Mouse (Mus musculus) hindbrain, postnatal 0 days (tissue): ENCODE measurements around the gene Angptl8. TPM values are rescaled to one million over a fixed set of nuclear protein-coding genes. Genes with fewer than 3 reads are reported as not detected.
"Not testable (repeated sequence)": the region's sequence is repeated elsewhere in the genome, so short reads cannot be mapped to it uniquely, and the experiment has no call there.

Experiments
- ATAC-seq: fragments of 200-750 bp; cut with Nextera tagmentation; 2 replicates; pipeline ENCODE4 v1.8.0; 2017; ENCODE audit warnings: mild to moderate bottlenecking, moderate TSS enrichment, moderate library complexity
- DNase-seq: peaks from one replicate; pipeline ENCODE4 v3.0.0-alpha.2; 2015; ENCODE audit warnings: low spot score
- H3K27ac ChIP-seq: fragments of 300-500 bp; sonication (generic); 2 replicates; pipeline ENCODE4 v1.5.1; 2014; ENCODE audit warnings: mild to moderate bottlenecking
- H3K27me3 ChIP-seq: fragments of 300-500 bp; sonication (generic); 2 replicates; pipeline ENCODE4 v1.6.1; 2014; ENCODE audit warnings: low read length, mixed read lengths; ENCODE audit not compliant: insufficient read depth
- H3K36me3 ChIP-seq: fragments of 300-500 bp; sonication (generic); 2 replicates; pipeline ENCODE4 v1.6.1; 2014; ENCODE audit warnings: low read length, mixed read lengths; ENCODE audit not compliant: insufficient read depth
- H3K4me1 ChIP-seq: fragments of 300-500 bp; sonication (generic); 2 replicates; pipeline ENCODE4 v1.6.1; 2014; ENCODE audit warnings: antibody characterized with exemption, low read length, mixed read lengths; ENCODE audit not compliant: insufficient read depth
- H3K4me2 ChIP-seq: fragments of 300-500 bp; sonication (generic); 2 replicates; pipeline ENCODE4 v1.6.1; 2014; ENCODE audit warnings: low read depth, mild to moderate bottlenecking, low read length, moderate library complexity, mixed read lengths
- H3K4me3 ChIP-seq: fragments of 300-500 bp; sonication (generic); 2 replicates; pipeline ENCODE4 v1.5.1; 2014; ENCODE audit warnings: low read length
- H3K9ac ChIP-seq: fragments of 300-500 bp; sonication (generic); replicated peaks from 2 replicates; pipeline ENCODE4 v1.6.1; 2014; ENCODE audit warnings: mild to moderate bottlenecking, low read length, moderate library complexity, mixed read lengths
- H3K9me3 ChIP-seq: fragments of 300-500 bp; sonication (generic); 2 replicates; pipeline ENCODE4 v1.6.1; 2016; ENCODE audit warnings: low read length, mixed read lengths
- CTCF ChIP-seq: IDR thresholded peaks from 2 replicates; pipeline ENCODE4 v1.5.1; 2016; ENCODE audit warnings: antibody characterized with exemption, control low read depth, low read depth
- WGBS: fragments of 180-500 bp; shearing (Covaris S2); extraction: QIAGEN DNeasy Blood & Tissue Kit; methylation state at CpG from one replicate; pipeline ENCODE4 v1.1.7; 2014; 5-methylcytosine and 5-hydroxymethylcytosine counted together
- microRNA-seq, 2 experiments: library from miRNA; unstranded; fragments of <30 nt; microRNA quantifications; one replicate each; pipeline ENCODE4; 2016
- polyA plus RNA-seq: library from polyadenylated mRNA; unstranded; fragments of >200 nt; fragmentation: Nextera tagmentation; extraction: Ambion mirVana; gene quantifications from 2 replicates; pipeline ENCODE4 v1.2.1, GENCODE M21; 2015
- total RNA-seq: library from RNA; depleted of rRNA; stranded (reverse); fragments of >200 nt; gene quantifications from 2 replicates; pipeline ENCODE4 v1.2.3, GENCODE M21; 2014; rRNA removed

The Angptl8 gene
- total and polyA plus RNA-seq, 2 experiments from 2014 or later: 0.34 TPM; not detected in 1

DNA sequence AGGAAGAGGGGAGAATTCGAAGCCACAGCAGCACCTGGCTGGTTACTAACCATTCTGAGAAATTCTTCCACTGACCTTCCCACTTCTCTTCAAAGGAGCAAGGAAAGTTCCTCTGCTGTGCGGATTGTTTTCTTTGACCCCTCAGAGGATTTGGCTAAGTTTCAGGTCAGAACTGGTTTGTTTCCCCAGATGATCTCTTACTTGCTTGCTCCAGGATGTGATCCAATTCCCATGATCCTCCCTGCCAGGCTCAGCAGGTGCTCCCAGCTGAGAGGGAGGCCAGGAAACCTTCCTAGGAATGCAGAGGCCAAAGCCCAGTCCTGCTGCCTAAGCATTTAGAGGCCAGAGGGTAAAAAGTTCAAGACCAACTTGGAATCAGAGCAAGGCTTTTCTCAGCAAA, 31.3 kb downstream of the Angptl8 start:
- Histone ChIP-seq H3K27me3 (no peaks in the 10 kb centered on the region), H3K27ac (0 out of 2 replicates have a peak overlapping the region, but pooled peaks have one; percentile 54), H3K9ac (no peak overlapping the region), H3K4me2 (no peak overlapping the region), H3K9me3 (no peaks in the 10 kb centered on the region), H3K4me3 (no peak overlapping the region), H3K4me1 (no peaks in the 10 kb centered on the region), H3K36me3 (no peaks in the 10 kb centered on the region)
- no peak for TF ChIP-seq CTCF
- ATAC-seq: no peak
- peak; percentile 21 for DNase-seq
- 41% methylated on average over 2 of the region's 2 CpGs for WGBS

DNA sequence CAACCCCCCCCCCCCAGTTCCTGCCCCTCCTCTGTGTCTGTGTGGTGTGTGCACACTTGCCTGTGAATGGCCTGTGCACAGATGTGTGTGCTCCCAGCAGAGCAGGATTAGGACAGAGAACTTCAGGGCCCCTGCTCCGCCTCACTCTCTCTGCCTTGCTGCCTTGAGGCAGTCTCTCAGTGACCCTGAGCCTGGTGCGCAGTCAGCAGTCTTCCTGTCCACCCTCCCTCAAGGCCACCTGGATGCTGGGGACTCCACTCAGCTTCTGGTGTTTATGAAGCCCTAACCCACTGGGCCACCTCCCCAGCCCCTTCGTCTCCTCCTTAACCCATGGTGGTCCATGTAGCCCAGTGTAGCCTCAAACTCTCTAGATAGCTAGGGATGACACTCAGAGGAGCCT, 32.4 kb downstream of the Angptl8 start:
- H3K4me2 ChIP-seq: no peak overlapping the region
- H3K4me3 ChIP-seq: no peak overlapping the region
- no peak overlapping the region for H3K9ac ChIP-seq
- no peak for TF ChIP-seq CTCF
- H3K4me1 ChIP-seq: no peaks in the 10 kb centered on the region
- DNase-seq (no peak), ATAC-seq (no peak)
- no peaks in the 10 kb centered on the region for H3K27me3 ChIP-seq
- no peak overlapping the region for H3K27ac ChIP-seq
- no peaks in the 10 kb centered on the region for H3K36me3 ChIP-seq
- H3K9me3 ChIP-seq: no peaks in the 10 kb centered on the region
- 89% methylated on average over 3 of the region's 3 CpGs for WGBS

DNA sequence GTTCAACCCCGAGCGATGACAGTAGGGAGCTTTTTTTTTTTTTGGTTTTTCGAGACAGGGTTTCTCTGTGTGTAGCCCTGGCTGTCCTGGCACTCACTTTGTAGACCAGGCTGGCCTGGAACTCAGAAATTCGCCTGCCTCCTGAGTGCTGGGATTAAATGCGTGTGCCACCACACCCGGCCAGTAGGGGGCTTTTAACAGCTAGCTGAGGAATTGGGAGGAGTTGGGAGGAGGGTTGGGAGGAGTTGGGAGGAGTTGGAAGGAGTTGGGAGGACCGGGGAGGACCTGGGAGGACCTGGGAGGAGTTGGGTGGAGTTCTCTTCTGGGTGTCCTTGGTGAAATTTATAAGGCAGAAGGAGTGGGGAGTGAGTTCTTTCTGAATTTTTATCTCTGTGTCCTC, 34.0 kb downstream of the Angptl8 start:
- not testable (repeated sequence) for H3K27ac ChIP-seq, H3K9ac ChIP-seq, H3K4me1 ChIP-seq, H3K4me2 ChIP-seq, H3K36me3 ChIP-seq, ATAC-seq, H3K9me3 ChIP-seq, H3K27me3 ChIP-seq, H3K4me3 ChIP-seq
- 52% methylated on average over 7 of the region's 7 CpGs for WGBS
- DNase-seq: peak; percentile 27
- peak; percentile 49 for TF ChIP-seq CTCF

DNA sequence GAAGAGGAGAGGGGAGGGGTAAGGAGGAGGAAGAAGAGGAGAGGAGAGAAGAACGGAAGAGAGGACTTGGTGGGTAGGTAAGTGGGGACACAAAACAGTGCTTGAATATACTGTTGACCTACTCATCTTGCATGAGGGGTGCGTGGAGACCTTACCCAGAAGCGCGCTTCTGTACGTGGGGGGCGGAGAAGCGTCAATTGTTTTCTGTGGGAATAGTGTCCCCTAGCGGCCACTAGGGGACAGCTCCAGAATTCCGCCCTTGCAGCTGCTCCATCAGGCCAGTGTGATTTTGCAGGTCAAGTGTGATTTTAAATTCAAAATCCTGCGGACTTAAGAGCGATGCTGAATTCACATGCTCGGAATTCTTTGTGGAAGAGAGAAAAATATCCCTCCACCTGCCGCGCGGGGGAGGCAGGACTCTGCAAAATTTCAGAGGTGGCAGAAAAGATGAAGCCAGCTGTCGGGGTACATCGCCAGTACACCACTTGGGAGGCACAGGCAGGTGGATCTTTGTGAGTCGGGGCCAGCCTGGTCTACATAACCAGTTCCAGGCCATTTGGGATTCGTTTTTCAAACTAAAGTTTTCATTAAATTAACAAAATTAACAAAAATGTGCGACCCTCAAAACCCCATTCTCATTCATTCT, 35.7 kb downstream of the Angptl8 start:
- WGBS: 11% methylated on average over 20 of the region's 20 CpGs

DNA sequence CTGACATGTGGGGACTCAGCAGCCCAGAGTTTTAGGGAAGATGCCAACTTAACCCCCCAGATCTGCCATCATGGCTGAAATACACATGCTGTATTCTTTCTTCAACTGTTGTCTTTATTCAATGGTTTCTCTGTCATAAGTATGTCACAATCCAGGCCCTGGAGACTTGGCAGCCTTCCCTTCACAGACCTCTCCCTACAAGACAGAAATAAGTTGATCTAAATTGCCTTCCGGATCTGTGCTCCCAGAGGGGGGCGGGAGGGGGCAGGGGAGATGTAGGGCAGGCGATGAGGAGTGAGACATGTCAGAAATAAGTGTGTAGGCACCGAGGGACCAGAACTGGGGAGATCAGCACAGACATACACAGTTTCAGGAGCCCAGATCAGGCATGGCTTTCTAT, 36.9 kb downstream of the Angptl8 start:
- Histone ChIP-seq H3K4me3 (no peak overlapping the region), H3K4me2 (no peak overlapping the region), H3K4me1 (no peaks in the 10 kb centered on the region), H3K9me3 (no peaks in the 10 kb centered on the region), H3K36me3 (no peaks in the 10 kb centered on the region), H3K27me3 (no peaks in the 10 kb centered on the region), H3K9ac (no peak overlapping the region), H3K27ac (no peak overlapping the region)
- WGBS: 47% methylated on average over 4 of the region's 4 CpGs
- no peak for DNase-seq
- no peak for ATAC-seq
- no peak for TF ChIP-seq CTCF

More for the DNA sequence above, 35.7 kb downstream of the Angptl8 start:
- Histone ChIP-seq H3K4me3 (peak overlapping the region; percentile 17; the same call in 1 of the 2 replicates), H3K4me2 (peak overlapping the region; percentile 50), H3K4me1 (no peaks in the 10 kb centered on the region), H3K9me3 (no peaks in the 10 kb centered on the region), H3K27me3 (no peaks in the 10 kb centered on the region), H3K27ac (no peak overlapping the region), H3K36me3 (no peaks in the 10 kb centered on the region), H3K9ac (no peak overlapping the region)
- TF ChIP-seq CTCF: peak; percentile 92
- DNase-seq (peak; percentile 81), ATAC-seq (peak; percentile 70)

DNA sequence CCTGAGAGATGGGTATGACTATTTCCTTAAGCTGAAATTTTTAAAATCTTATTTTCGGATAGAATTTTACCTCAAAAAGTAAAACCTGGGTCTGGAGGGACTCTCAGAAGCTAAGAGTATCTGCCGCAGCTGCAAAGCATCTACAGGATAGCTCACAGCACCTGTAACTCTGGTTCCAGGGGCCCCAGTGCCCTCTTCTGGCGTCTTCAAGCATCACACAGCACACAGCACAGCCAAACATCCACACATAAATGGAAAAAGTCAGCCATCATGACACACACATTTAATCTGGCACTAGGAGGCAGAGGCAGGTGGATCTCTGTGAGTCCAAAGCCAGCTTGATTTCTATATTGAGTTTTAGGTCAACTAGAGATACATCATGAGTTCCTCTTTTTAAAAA, 41.3 kb downstream of the Angptl8 start:
- TF ChIP-seq CTCF: peak; percentile 13; the same call in 1 of the 2 replicates
- 58% methylated on average over 3 of the region's 3 CpGs for WGBS
- Histone ChIP-seq H3K4me2 (no peak overlapping the region), H3K4me1 (no peaks in the 10 kb centered on the region), H3K36me3 (no peaks in the 10 kb centered on the region), H3K9ac (no peak overlapping the region), H3K27me3 (no peaks in the 10 kb centered on the region), H3K4me3 (no peak overlapping the region), H3K27ac (no peak overlapping the region), H3K9me3 (no peaks in the 10 kb centered on the region)
- no peak for DNase-seq
- no peak for ATAC-seq

Small RNA genes within 50 kb of the gene (microRNA-seq; reads per million reads assigned to microRNA genes)
- 3.6 to 7.1 reads per million in 2 experiments for gene Mir7083

Other genes starting within 250 kb of the Angptl8 start
- 63.3 and 66.8 TPM in 2 replicates for gene Timm29, start 242.8 kb upstream of the Angptl8 start, total RNA-seq
- 49.4 and 51.5 TPM in 2 replicates for gene Timm29, start 242.8 kb upstream of the Angptl8 start, polyA plus RNA-seq
- 18.6 and 25.5 TPM in 2 replicates for gene Yipf2, start 242.7 kb upstream of the Angptl8 start, total RNA-seq
- 18.4 and 19.3 TPM in 2 replicates for gene Yipf2, start 242.7 kb upstream of the Angptl8 start, polyA plus RNA-seq
- gene Smarca4, start 219.3 kb upstream of the Angptl8 start, total RNA-seq: 171 and 177 TPM in 2 replicates
- 71.5 and 80.6 TPM in 2 replicates for gene Smarca4, start 219.3 kb upstream of the Angptl8 start, polyA plus RNA-seq
- 20.6 and 28.4 TPM in 2 replicates for gene Ldlr, start 112.0 kb upstream of the Angptl8 start, total RNA-seq
- gene Ldlr, start 112.0 kb upstream of the Angptl8 start, polyA plus RNA-seq: 10.7 and 10.9 TPM in 2 replicates
- 20.3 and 31.1 TPM in 2 replicates for gene Spc24, start 75.2 kb upstream of the Angptl8 start, total RNA-seq
- 26.2 and 27.1 TPM in 2 replicates for gene Spc24, start 75.2 kb upstream of the Angptl8 start, polyA plus RNA-seq
- gene Kank2, start 36.8 kb upstream of the Angptl8 start, total RNA-seq: 15.6 and 19.1 TPM in 2 replicates
- 3.1 and 3.4 TPM in 2 replicates for gene Kank2, start 36.8 kb upstream of the Angptl8 start, polyA plus RNA-seq
- gene Dock6, start 17.1 kb downstream of the Angptl8 start, total RNA-seq: 15.6 and 20.6 TPM in 2 replicates
- gene Dock6, start 17.1 kb downstream of the Angptl8 start, polyA plus RNA-seq: 11.5 and 11.7 TPM in 2 replicates
- gene Rab3d, start 82.7 kb downstream of the Angptl8 start, total RNA-seq: 23.1 and 28.6 TPM in 2 replicates
- gene Rab3d, start 82.7 kb downstream of the Angptl8 start, polyA plus RNA-seq: 20.3 and 21.6 TPM in 2 replicates
- 6.0 and 8.4 TPM in 2 replicates for gene Ccdc159, start 92.0 kb downstream of the Angptl8 start, total RNA-seq
- 3.9 and 4.0 TPM in 2 replicates for gene Ccdc159, start 92.0 kb downstream of the Angptl8 start, polyA plus RNA-seq
- 34.9 and 52.0 TPM in 2 replicates for gene Tmem205, start 92.0 kb downstream of the Angptl8 start, total RNA-seq
- gene Tmem205, start 92.0 kb downstream of the Angptl8 start, polyA plus RNA-seq: 56.2 and 56.3 TPM in 2 replicates
- gene Plppr2, start 101.5 kb downstream of the Angptl8 start, total RNA-seq: 147 and 151 TPM in 2 replicates
- gene Plppr2, start 101.5 kb downstream of the Angptl8 start, polyA plus RNA-seq: 85.6 and 95.2 TPM in 2 replicates
- 27.8 and 35.8 TPM in 2 replicates for gene Swsap1, start 120.2 kb downstream of the Angptl8 start, total RNA-seq
- 8.0 and 9.0 TPM in 2 replicates for gene Swsap1, start 120.2 kb downstream of the Angptl8 start, polyA plus RNA-seq
- 0.89 and 1.7 TPM in 2 replicates for gene Epor, start 128.0 kb downstream of the Angptl8 start, total RNA-seq
- 2.3 TPM in 2 replicates for gene Epor, start 128.0 kb downstream of the Angptl8 start, polyA plus RNA-seq
- gene Rgl3, start 153.9 kb downstream of the Angptl8 start, total RNA-seq: 4.2 and 5.1 TPM in 2 replicates
- gene Rgl3, start 153.9 kb downstream of the Angptl8 start, polyA plus RNA-seq: 2.5 and 3.5 TPM in 2 replicates
- gene Ccdc151, start 167.1 kb downstream of the Angptl8 start, total RNA-seq: 3.3 and 6.0 TPM in 2 replicates
- gene Ccdc151, start 167.1 kb downstream of the Angptl8 start, polyA plus RNA-seq: 4.2 and 4.6 TPM in 2 replicates
- 84.9 and 89.7 TPM in 2 replicates for gene Prkcsh, start 167.3 kb downstream of the Angptl8 start, total RNA-seq
- 67.5 and 69.7 TPM in 2 replicates for gene Prkcsh, start 167.3 kb downstream of the Angptl8 start, polyA plus RNA-seq
- 192 and 204 TPM in 2 replicates for gene Elavl3, start 216.5 kb downstream of the Angptl8 start, total RNA-seq
- 69.9 and 71.7 TPM in 2 replicates for gene Elavl3, start 216.5 kb downstream of the Angptl8 start, polyA plus RNA-seq
- gene Gm49318, start 235.7 kb downstream of the Angptl8 start, total RNA-seq: not detected in 2 replicates
- not detected in 2 replicates for gene Gm49318, start 235.7 kb downstream of the Angptl8 start, polyA plus RNA-seq
- 28.8 and 30.0 TPM in 2 replicates for gene Zfp653, start 235.9 kb downstream of the Angptl8 start, total RNA-seq
- 12.8 and 13.2 TPM in 2 replicates for gene Zfp653, start 235.9 kb downstream of the Angptl8 start, polyA plus RNA-seq
- gene Ecsit, start 249.9 kb downstream of the Angptl8 start, total RNA-seq: 59.9 and 68.8 TPM in 2 replicates
- 51.0 and 56.0 TPM in 2 replicates for gene Ecsit, start 249.9 kb downstream of the Angptl8 start, polyA plus RNA-seq